Mouse (Mus musculus) intestine, embryonic 14.5 days (tissue): ENCODE results near the gene Krtap5-2. TPM values are rescaled to one million over a fixed set of nuclear protein-coding genes. Genes with fewer than 3 reads are reported as not detected.

Experiments used
- polyA plus RNA-seq: library from polyadenylated mRNA; unstranded; fragments of >200 nt; fragmentation: Nextera tagmentation; extraction: Ambion mirVana; gene quantifications from 2 replicates; pipeline ENCODE4 v1.2.1, GENCODE M21; 2014

Gene Krtap5-2
- polyA plus RNA-seq, 1 experiment from 2014 or later: not detected

Other genes starting within 250 kb of the Krtap5-2 start
- 2.1 and 2.2 TPM in 2 replicates for gene Brsk2, start 226.3 kb downstream of the Krtap5-2 start, polyA plus RNA-seq
- 63.0 and 64.8 TPM in 2 replicates for gene Mob2, start 114.9 kb downstream of the Krtap5-2 start, polyA plus RNA-seq
- gene Dusp8, start 80.2 kb downstream of the Krtap5-2 start, polyA plus RNA-seq: 8.1 and 8.8 TPM in 2 replicates
- gene Gm45618, start 55.3 kb downstream of the Krtap5-2 start, polyA plus RNA-seq: not detected in 2 replicates
- not detected in 2 replicates for gene Gm39115, start 40.0 kb downstream of the Krtap5-2 start, polyA plus RNA-seq
- gene Gm45337, start 31.4 kb downstream of the Krtap5-2 start, polyA plus RNA-seq: not detected in 2 replicates
- not detected in 2 replicates for gene Gm29735, start 18.9 kb downstream of the Krtap5-2 start, polyA plus RNA-seq
- gene Gm4553, start 10.3 kb downstream of the Krtap5-2 start, polyA plus RNA-seq: not detected in 2 replicates
- not detected in 2 replicates for gene Gm10153, start 14.4 kb upstream of the Krtap5-2 start, polyA plus RNA-seq
- gene Krtap5-3, start 25.4 kb upstream of the Krtap5-2 start, polyA plus RNA-seq: not detected in 2 replicates
- gene Gm7579, start 35.9 kb upstream of the Krtap5-2 start, polyA plus RNA-seq: not detected in 2 replicates
- not detected in 2 replicates for gene Krtap5-5, start 54.0 kb upstream of the Krtap5-2 start, polyA plus RNA-seq
- not detected in 2 replicates for gene Gm40460, start 65.1 kb upstream of the Krtap5-2 start, polyA plus RNA-seq
- gene Gm2431, start 82.3 kb upstream of the Krtap5-2 start, polyA plus RNA-seq: not detected in 2 replicates
- gene Gm4559, start 98.4 kb upstream of the Krtap5-2 start, polyA plus RNA-seq: not detected in 2 replicates
- gene Krtap5-1, start 121.1 kb upstream of the Krtap5-2 start, polyA plus RNA-seq: 0.42 TPM in 1 of 2 replicates, not detected in the other
- not detected in 2 replicates for gene Krtap5-4, start 127.5 kb upstream of the Krtap5-2 start, polyA plus RNA-seq
- gene Ifitm10, start 197.7 kb upstream of the Krtap5-2 start, polyA plus RNA-seq: 1.7 and 2.1 TPM in 2 replicates
- 0.54 TPM in 1 of 2 replicates, not detected in the other for gene Gm49369, start 206.7 kb upstream of the Krtap5-2 start, polyA plus RNA-seq
- gene Ctsd, start 212.0 kb upstream of the Krtap5-2 start, polyA plus RNA-seq: 245 and 248 TPM in 2 replicates